Mouse (Mus musculus): Measurements from ENCODE around the gene Tmem135. TPM values are rescaled to one million over a fixed set of nuclear protein-coding genes. Genes with fewer than 3 reads are reported as not detected.
A peak's percentile ranks its signal among the peaks of the same experiment; 100 is the strongest.
"Not testable (repeated sequence)": the region's sequence is repeated elsewhere in the genome, so short reads cannot be mapped to it uniquely, and the experiment has no call there.

The Tmem135 gene
- total and polyA plus RNA-seq, 3 experiments, result 27.2 to 45.1 (median 43.2) TPM

- Histone ChIP-seq H3K79me2 (replicated peaks; ENCODE audit: control insufficient read depth, insufficient read depth, low read length) (0 out of 2 replicates have a peak, but pooled peaks cover 2% of the 10 kb centered on the region), H3K27ac (no peak overlapping the region), H3K27me3 (ENCODE audit: control insufficient read depth, insufficient read depth, low read length) (no peaks in the 10 kb centered on the region), H3K9ac (ENCODE audit: low read depth, low read length) (no peak overlapping the region), H3K4me1 (ENCODE audit: control insufficient read depth, insufficient read depth, low read length) (peaks cover 2% of the 10 kb centered on the region), H3K36me3 (ENCODE audit: control insufficient read depth, insufficient read depth, low read length) (no peaks in the 10 kb centered on the region; the same call in 1 of the 2 replicates), H3K4me3 (no peak overlapping the region)
- intact Hi-C loops (cut with DNase I), result no loop called here
- no peak for DNase-seq
- TF ChIP-seq CTCF (IDR thresholded peaks at IDR 0.05), result no peak
- TF ChIP-seq POLR2A (IDR thresholded peaks at IDR 0.05; ENCODE audit: insufficient read depth, low read depth, low read length), result no peak
- no peak for TF ChIP-seq EP300 (IDR thresholded peaks at IDR 0.05; ENCODE audit: insufficient read depth, low read depth, low read length)
- 82% methylated on average over 1 of the region's 1 CpGs for WGBS
Measured at GRCm38 (mm10) chr7:89296941-89297340, 107.1 kb downstream of the Tmem135 start.

GRCm38 (mm10) chr7:89282664-89283063, 121.4 kb downstream of the Tmem135 start:
- intact Hi-C loops (cut with DNase I), result no loop called here
- Histone ChIP-seq H3K36me3 (ENCODE audit: control insufficient read depth, insufficient read depth, low read length) (0 out of 2 replicates have a peak, but pooled peaks cover 2% of the 10 kb centered on the region), H3K79me2 (replicated peaks; ENCODE audit: control insufficient read depth, insufficient read depth, low read length) (no peaks in the 10 kb centered on the region; the same call in 1 of the 2 replicates), H3K4me1 (ENCODE audit: control insufficient read depth, insufficient read depth, low read length) (no peaks in the 10 kb centered on the region), H3K27ac (no peak overlapping the region), H3K9ac (ENCODE audit: low read depth, low read length) (no peak overlapping the region), H3K27me3 (ENCODE audit: control insufficient read depth, insufficient read depth, low read length) (no peaks in the 10 kb centered on the region), H3K4me3 (no peak overlapping the region)
- TF ChIP-seq CTCF (IDR thresholded peaks at IDR 0.05) (no peak), POLR2A (IDR thresholded peaks at IDR 0.05; ENCODE audit: insufficient read depth, low read depth, low read length) (no peak), EP300 (IDR thresholded peaks at IDR 0.05; ENCODE audit: insufficient read depth, low read depth, low read length) (no peak)
- 69% methylated on average over 7 of the region's 7 CpGs for WGBS
- peak in 1 of 2 experiments; percentile 32 for DNase-seq

- H3K4me1 ChIP-seq (ENCODE audit: control insufficient read depth, insufficient read depth, low read length); H3K27ac ChIP-seq; H3K27me3 ChIP-seq (ENCODE audit: control insufficient read depth, insufficient read depth, low read length); H3K79me2 ChIP-seq (replicated peaks; ENCODE audit: control insufficient read depth, insufficient read depth, low read length); H3K36me3 ChIP-seq (ENCODE audit: control insufficient read depth, insufficient read depth, low read length); H3K4me3 ChIP-seq; H3K9ac ChIP-seq (ENCODE audit: low read depth, low read length); DNase-seq; intact Hi-C loops (cut with DNase I): not testable (repeated sequence)
Measured at GRCm38 (mm10) chr7:89270438-89270837, 133.6 kb downstream of the Tmem135 start.

- Histone ChIP-seq H3K4me3 (no peak overlapping the region), H3K4me1 (ENCODE audit: control insufficient read depth, insufficient read depth, low read length) (peaks cover 10% of the 10 kb centered on the region), H3K27ac (no peak overlapping the region), H3K79me2 (replicated peaks; ENCODE audit: control insufficient read depth, insufficient read depth, low read length) (peaks cover 3% of the 10 kb centered on the region; the same call in 1 of the 2 replicates), H3K9ac (ENCODE audit: low read depth, low read length) (no peak overlapping the region), H3K27me3 (ENCODE audit: control insufficient read depth, insufficient read depth, low read length) (no peaks in the 10 kb centered on the region), H3K36me3 (ENCODE audit: control insufficient read depth, insufficient read depth, low read length) (peaks cover 7% of the 10 kb centered on the region)
- TF ChIP-seq CTCF (IDR thresholded peaks at IDR 0.05) (no peak), EP300 (IDR thresholded peaks at IDR 0.05; ENCODE audit: insufficient read depth, low read depth, low read length) (no peak), POLR2A (IDR thresholded peaks at IDR 0.05; ENCODE audit: insufficient read depth, low read depth, low read length) (no peak)
- no peak for DNase-seq
- 80% methylated on average over 6 of the region's 6 CpGs for WGBS
- intact Hi-C loops (cut with DNase I), result loop anchor here (5.0 kb wide), 1 partner anchor 137 kb away; no protein-coding TSS in a partner anchor
Measured at GRCm38 (mm10) chr7:89269826-89270225, 134.2 kb downstream of the Tmem135 start.

GRCm38 (mm10) chr7:89267542-89267941, 136.5 kb downstream of the Tmem135 start:
- Histone ChIP-seq H3K9ac (ENCODE audit: low read depth, low read length) (no peak overlapping the region), H3K36me3 (ENCODE audit: control insufficient read depth, insufficient read depth, low read length) (peaks cover 7% of the 10 kb centered on the region), H3K27me3 (ENCODE audit: control insufficient read depth, insufficient read depth, low read length) (no peaks in the 10 kb centered on the region), H3K4me1 (ENCODE audit: control insufficient read depth, insufficient read depth, low read length) (peaks cover 10% of the 10 kb centered on the region), H3K79me2 (replicated peaks; ENCODE audit: control insufficient read depth, insufficient read depth, low read length) (peaks cover 3% of the 10 kb centered on the region; the same call in 1 of the 2 replicates), H3K4me3 (no peak overlapping the region), H3K27ac (peak overlapping the region; percentile 69; the same call in 1 of the 2 replicates)
- WGBS, result 30% methylated on average over 1 of the region's 1 CpGs
- no peak for DNase-seq
- intact Hi-C loops (cut with DNase I), result loop anchor here (5.0 kb wide), 1 partner anchor 140 kb away; no protein-coding TSS in a partner anchor
- TF ChIP-seq EP300 (IDR thresholded peaks at IDR 0.05; ENCODE audit: insufficient read depth, low read depth, low read length), result no peak
- TF ChIP-seq CTCF (IDR thresholded peaks at IDR 0.05), result no peak
- TF ChIP-seq POLR2A (IDR thresholded peaks at IDR 0.05; ENCODE audit: insufficient read depth, low read depth, low read length), result no peak

GRCm38 (mm10) chr7:89266017-89266760, 137.8 kb downstream of the Tmem135 start:
- TF ChIP-seq POLR2A (IDR thresholded peaks at IDR 0.05; ENCODE audit: insufficient read depth, low read depth, low read length), result peak; percentile 50
- no peak for TF ChIP-seq CTCF (IDR thresholded peaks at IDR 0.05)
- Histone ChIP-seq H3K27me3 (ENCODE audit: control insufficient read depth, insufficient read depth, low read length) (no peaks in the 10 kb centered on the region), H3K36me3 (ENCODE audit: control insufficient read depth, insufficient read depth, low read length) (peaks cover 7% of the 10 kb centered on the region), H3K79me2 (replicated peaks; ENCODE audit: control insufficient read depth, insufficient read depth, low read length) (peaks cover 3% of the 10 kb centered on the region; the same call in 1 of the 2 replicates), H3K27ac (peak overlapping the region; percentile 75), H3K4me3 (no peak overlapping the region), H3K4me1 (ENCODE audit: control insufficient read depth, insufficient read depth, low read length) (peaks cover 10% of the 10 kb centered on the region), H3K9ac (ENCODE audit: low read depth, low read length) (peak overlapping the region; percentile 34)
- WGBS, result 61% methylated on average over 7 of the region's 7 CpGs
- intact Hi-C loops (cut with DNase I), result loop anchor here (5.0 kb wide), 1 partner anchor 141 kb away; no protein-coding TSS in a partner anchor
- peak in 1 of 2 experiments; percentile 16 for DNase-seq

Measured in heart, adult 2 months (tissue).